Mouse (Mus musculus) C2C12 (cell line): Measurements from ENCODE around the gene Cckar. TPM values are rescaled to one million over a fixed set of nuclear protein-coding genes. Genes with fewer than 3 reads are reported as not detected.
"Not testable (repeated sequence)": the region's sequence is repeated elsewhere in the genome, so short reads cannot be mapped to it uniquely, and the experiment has no call there.

Experiments
- H3K27me3 ChIP-seq: one replicate; pipeline ENCODE4 v1.6.1; 2011; ENCODE audit not compliant: control insufficient read depth, insufficient read depth, insufficient read length
- H3K36me3 ChIP-seq: one replicate; pipeline ENCODE4 v1.6.1; 2011; ENCODE audit not compliant: control insufficient read depth, insufficient read depth
- H3K4me3 ChIP-seq: one replicate; pipeline ENCODE4 v1.5.1; 2011; ENCODE audit warnings: mild to moderate bottlenecking, control low read depth; ENCODE audit not compliant: poor library complexity, insufficient read depth, severe bottlenecking
- H3K79me2 ChIP-seq: one replicate; pipeline ENCODE4 v1.6.1; 2011; ENCODE audit not compliant: control insufficient read depth, insufficient read depth
- H3K79me3 ChIP-seq: one replicate; pipeline ENCODE4 v1.6.1; 2011; ENCODE audit warnings: low read depth, control low read depth
- H3ac ChIP-seq: one replicate; pipeline ENCODE3; 2011; ENCODE audit warnings: low read depth; ENCODE audit not compliant: control insufficient read depth, insufficient read length
- CEBPB ChIP-seq: IDR thresholded peaks from one replicate; pipeline ENCODE4 v1.6.1; 2011; ENCODE audit warnings: low read depth, mild to moderate bottlenecking, control low read depth, moderate library complexity
- CTCF ChIP-seq: IDR thresholded peaks from one replicate; pipeline ENCODE4 v1.5.1; 2011; ENCODE audit not compliant: control insufficient read depth, insufficient read depth, insufficient read length
- FOSL1 ChIP-seq: IDR thresholded peaks from one replicate; pipeline ENCODE4 v1.8.0; 2011; ENCODE audit warnings: mild to moderate bottlenecking, low read length; ENCODE audit not compliant: poor library complexity, insufficient read depth, severe bottlenecking
- MAX ChIP-seq: IDR thresholded peaks from one replicate; pipeline ENCODE4 v1.6.1; 2011; ENCODE audit warnings: mild to moderate bottlenecking, control low read depth
- MYOD1 ChIP-seq: IDR thresholded peaks from one replicate; pipeline ENCODE4 v1.6.1; 2011; ENCODE audit warnings: low read depth; ENCODE audit not compliant: control insufficient read depth, insufficient read length
- MYOG ChIP-seq: IDR thresholded peaks from one replicate; pipeline ENCODE4 v1.6.1; 2011; ENCODE audit not compliant: control insufficient read depth, insufficient read length; ENCODE audit errors: extremely low read depth
- USF1 ChIP-seq: IDR thresholded peaks from one replicate; pipeline ENCODE4 v1.6.1; 2011; ENCODE audit warnings: low read depth, mild to moderate bottlenecking, control low read depth, moderate library complexity
- polyA plus RNA-seq: library from polyadenylated mRNA; unstranded; fragments of >200 nt; fragmentation: generic; extraction: Trizol; gene quantifications from one replicate; pipeline ENCODE4 v1.2.1, GENCODE M21; 2012; ENCODE audit warnings: missing spikeins

Gene Cckar
- polyA plus RNA-seq, 1 experiment: not detected

DNA sequence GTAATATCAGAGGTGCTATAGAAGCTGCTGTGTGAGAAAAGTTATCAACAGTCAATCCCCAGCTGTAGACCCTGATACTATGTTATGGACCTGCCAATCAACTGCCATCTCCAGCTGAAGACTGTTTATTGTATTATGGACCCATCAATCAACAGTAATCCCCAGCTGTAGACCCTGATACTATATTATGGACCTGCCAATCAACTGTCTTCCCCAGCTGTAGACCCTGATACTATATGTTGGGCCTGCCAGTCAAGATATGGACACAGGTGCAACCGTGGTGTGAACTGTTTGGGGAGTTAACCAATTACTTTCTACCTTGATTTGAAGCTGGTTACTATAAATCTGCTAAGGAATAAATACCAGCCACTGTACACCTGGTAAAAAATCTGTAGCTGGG is 23.1 kb downstream of the Cckar start:
- Histone ChIP-seq H3ac (no peak overlapping the region), H3K27me3 (peaks cover 9% of the 10 kb centered on the region), H3K36me3 (no peaks in the 10 kb centered on the region), H3K79me2 (no peaks in the 10 kb centered on the region), H3K79me3 (no peaks in the 10 kb centered on the region), H3K4me3 (no peak overlapping the region)
- no peak for TF ChIP-seq MYOD1
- no peak for TF ChIP-seq MYOG
- no peak for TF ChIP-seq CTCF
- no peak for TF ChIP-seq CEBPB

DNA sequence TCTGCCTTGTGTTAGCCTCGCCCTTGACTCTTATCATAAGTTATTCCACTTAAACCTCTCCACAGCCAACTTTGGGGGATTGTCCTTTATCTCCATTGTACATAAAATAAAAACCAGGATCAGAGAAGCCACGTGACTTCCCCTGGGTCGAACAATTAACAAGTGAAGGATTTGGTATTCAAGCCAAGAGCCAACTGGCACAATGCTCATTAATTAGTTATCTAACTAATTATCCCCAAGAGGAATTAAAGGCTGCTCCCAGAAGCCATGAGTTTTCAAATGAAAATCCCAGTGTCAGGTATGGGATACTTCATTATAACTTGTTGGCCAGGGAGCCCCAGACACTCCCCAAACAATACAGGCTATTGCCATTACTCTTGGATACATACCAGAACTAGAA is 23.6 kb downstream of the Cckar start:
- Histone ChIP-seq H3K79me3 (no peaks in the 10 kb centered on the region), H3K79me2 (no peaks in the 10 kb centered on the region), H3K36me3 (no peaks in the 10 kb centered on the region), H3ac (no peak overlapping the region), H3K4me3 (no peak overlapping the region), H3K27me3 (peaks cover 9% of the 10 kb centered on the region)
- no peak for TF ChIP-seq CEBPB
- TF ChIP-seq MYOD1: no peak
- no peak for TF ChIP-seq MAX
- no peak for TF ChIP-seq USF1
- no peak for TF ChIP-seq FOSL1
- TF ChIP-seq MYOG: no peak

DNA sequence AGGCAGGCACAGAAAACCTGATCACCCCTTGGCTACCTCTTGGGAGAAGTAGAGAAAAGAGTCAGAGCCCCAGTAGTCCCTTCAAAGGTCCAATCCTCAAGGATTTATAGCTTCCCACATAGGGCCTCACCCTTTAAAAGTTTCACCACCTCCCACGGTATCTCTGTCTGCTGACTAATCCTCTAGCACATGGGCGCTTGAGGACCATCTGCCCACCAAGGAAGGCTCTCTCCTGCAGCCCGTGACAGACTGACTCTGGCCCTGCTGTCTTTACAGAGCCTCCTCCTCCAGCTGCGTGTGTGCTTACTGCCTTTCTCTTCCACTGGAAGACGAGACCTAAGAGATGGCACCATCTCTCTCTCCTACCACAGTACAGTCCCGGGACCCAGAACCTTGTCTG is 27.9 kb downstream of the Cckar start:
- no peaks in the 10 kb centered on the region for H3K79me3 ChIP-seq
- no peaks in the 10 kb centered on the region for H3K79me2 ChIP-seq
- no peaks in the 10 kb centered on the region for H3K27me3 ChIP-seq
- TF ChIP-seq CEBPB (no peak), USF1 (no peak), FOSL1 (no peak), MYOD1 (no peak), MAX (no peak), MYOG (no peak), CTCF (no peak)
- H3ac ChIP-seq: no peak overlapping the region
- no peaks in the 10 kb centered on the region for H3K36me3 ChIP-seq
- H3K4me3 ChIP-seq: no peak overlapping the region

DNA sequence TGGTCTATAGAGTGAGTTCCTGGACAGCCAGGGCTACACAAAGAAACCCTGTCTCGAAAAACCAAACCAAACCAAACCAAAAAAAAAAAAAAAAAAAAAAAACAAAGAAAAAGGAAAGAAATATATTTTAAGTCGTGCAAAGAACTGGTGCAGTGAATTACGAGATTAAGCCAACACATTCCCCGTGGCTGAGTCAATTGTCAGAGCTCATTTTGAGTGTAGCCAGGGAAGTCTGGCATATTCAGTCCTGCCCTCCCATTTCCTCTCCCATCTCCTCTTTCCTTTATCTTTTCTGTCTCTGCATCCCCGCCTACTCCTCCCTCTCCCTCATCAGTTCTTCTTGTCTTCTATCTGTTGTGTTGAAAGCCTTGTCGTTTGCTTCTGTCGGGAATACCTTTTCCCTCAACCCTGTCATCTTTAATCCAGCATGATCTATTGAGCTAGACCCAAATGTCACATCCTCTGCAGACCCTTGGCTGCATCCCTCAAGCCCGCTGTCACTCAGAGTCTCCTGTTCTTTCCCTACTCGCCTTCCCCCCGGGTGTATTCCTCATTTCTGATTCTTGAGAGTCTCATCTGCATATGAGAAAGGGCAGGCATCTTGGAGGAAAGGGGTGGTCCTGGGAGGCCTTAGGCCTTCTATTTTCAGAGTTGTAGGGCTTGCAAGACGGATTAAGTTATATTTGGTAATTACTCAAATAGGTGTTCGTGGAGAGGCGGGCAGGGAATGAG is 29.3 kb downstream of the Cckar start:
- H3K27me3 ChIP-seq: no peaks in the 10 kb centered on the region
- no peak overlapping the region for H3K4me3 ChIP-seq
- no peaks in the 10 kb centered on the region for H3K36me3 ChIP-seq
- no peak overlapping the region for H3ac ChIP-seq
- TF ChIP-seq CTCF (no peak), CEBPB (no peak), FOSL1 (no peak), USF1 (no peak), MAX (no peak), MYOD1 (no peak), MYOG (no peak)
- H3K79me2 ChIP-seq: no peaks in the 10 kb centered on the region
- no peaks in the 10 kb centered on the region for H3K79me3 ChIP-seq

DNA sequence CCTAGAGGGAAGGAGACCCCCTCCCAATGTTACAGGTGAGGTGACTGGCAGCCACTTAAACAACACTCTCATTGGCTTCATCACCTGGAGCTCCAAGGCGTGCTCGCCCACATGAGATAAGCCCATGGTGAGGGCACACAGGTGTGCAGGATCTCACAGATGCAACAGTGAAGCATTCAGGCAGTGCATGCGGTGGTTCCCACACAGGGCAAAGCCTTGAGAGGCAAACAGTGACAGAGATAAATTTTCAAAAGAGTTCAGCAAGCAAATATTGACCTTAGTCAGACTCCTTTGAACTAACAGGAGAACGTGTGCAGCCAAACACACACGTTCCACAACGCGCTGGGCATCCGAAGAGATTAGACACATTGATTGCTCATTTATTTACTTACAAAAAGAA is 30.8 kb downstream of the Cckar start:
- TF ChIP-seq MYOD1 (no peak), MYOG (no peak)
- Histone ChIP-seq H3ac (no peak overlapping the region), H3K36me3 (no peaks in the 10 kb centered on the region), H3K79me2 (no peaks in the 10 kb centered on the region), H3K4me3 (no peak overlapping the region), H3K27me3 (no peaks in the 10 kb centered on the region), H3K79me3 (no peaks in the 10 kb centered on the region)

DNA sequence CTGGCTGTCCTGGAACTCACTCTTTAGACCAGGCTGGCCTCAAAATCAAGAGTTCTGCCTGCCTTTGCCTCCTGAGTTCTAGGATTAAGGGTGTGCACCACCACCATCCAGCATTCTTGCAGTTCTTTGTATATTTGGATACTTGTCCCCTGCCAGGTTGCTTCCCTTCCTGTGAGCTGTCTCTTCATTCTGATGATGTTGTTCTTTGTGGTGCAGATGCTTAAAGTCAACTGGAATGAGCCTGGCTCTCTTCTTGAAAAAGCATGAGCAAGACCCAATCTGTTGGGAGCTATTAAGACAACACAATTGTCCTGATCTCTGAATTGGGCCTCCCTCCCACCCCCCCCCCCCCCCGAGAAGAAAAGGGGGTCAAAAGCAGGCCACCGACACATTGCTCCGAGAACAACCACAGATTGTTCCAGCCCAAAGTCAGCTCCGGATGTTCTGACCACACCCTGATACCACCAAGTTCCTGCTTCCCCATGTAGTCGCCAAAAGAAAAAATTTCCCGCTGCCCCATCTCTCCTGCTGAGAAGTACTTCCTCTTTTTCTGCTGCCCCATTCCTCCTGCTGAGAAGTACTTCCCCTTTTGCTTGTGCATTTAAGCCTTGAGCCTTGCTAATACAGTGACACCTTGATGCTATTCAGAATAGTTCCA is 33.9 kb downstream of the Cckar start:
- H3ac ChIP-seq, H3K4me3 ChIP-seq, H3K36me3 ChIP-seq, H3K79me2 ChIP-seq, H3K79me3 ChIP-seq, H3K27me3 ChIP-seq: not testable (repeated sequence)
